Mouse (Mus musculus): ENCODE measurements at regions not wholly inside any gene's neighbourhood (a gene's known extent, or its start where the extent isn't known, plus 50 kb on each side); places are given as distances from the start of the nearest gene placed in this dataset.

DNA sequence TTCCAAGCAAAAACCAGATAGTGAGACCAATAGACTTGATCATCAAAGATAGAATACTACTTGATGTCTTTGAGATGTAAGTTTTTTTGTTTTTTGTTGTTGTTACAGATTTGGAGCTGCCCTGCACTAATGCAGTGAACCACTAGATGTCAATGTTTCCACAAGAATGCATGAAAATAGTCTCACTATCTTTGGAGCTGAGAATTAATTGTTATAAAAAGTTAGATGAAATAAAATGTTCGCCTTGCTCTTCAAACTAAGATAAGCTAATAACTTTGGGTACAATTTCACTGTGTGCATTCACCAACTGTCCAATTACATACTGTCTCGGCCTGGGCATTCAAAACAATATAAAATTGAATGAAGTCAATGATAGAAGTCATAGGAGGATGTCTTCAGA lies 223.2 kb upstream of the Agtr1b start:
- no peak for DNase-seq (ENCODE audit: low spot score)

GRCm38 (mm10) chr3:20551563-20551962 lies 184.6 kb upstream of the Agtr1b start:
- no peak for DNase-seq (ENCODE audit: low spot score)

GRCm38 (mm10) chr3:20543991-20544390 lies 177.0 kb upstream of the Agtr1b start:
- DNase-seq (ENCODE audit: low spot score) = no peak

- no peak for DNase-seq (ENCODE audit: low spot score)
Measured at GRCm38 (mm10) chr3:20538492-20539004, 171.6 kb upstream of the Agtr1b start.

GRCm38 (mm10) chr3:20520738-20521137 lies 153.8 kb upstream of the Agtr1b start:
- DNase-seq (ENCODE audit: low spot score) = no peak

GRCm38 (mm10) chr3:20509192-20509591 lies 142.2 kb upstream of the Agtr1b start:
- peak; percentile 32 for DNase-seq (ENCODE audit: low spot score)

GRCm38 (mm10) chr3:20505546-20505945 lies 138.6 kb upstream of the Agtr1b start:
- no peak for DNase-seq (ENCODE audit: low spot score)

Measured in urinary bladder, postnatal 10 days (tissue).